Mouse (Mus musculus): ENCODE measurements around the gene Tmem179. TPM values are rescaled to one million over a fixed set of nuclear protein-coding genes. Genes with fewer than 3 reads are reported as not detected.
A peak's percentile ranks its signal among the peaks of the same experiment; 100 is the strongest.

Gene Tmem179
- total RNA-seq, 2 experiments from 2014 or later: not detected

GRCm38 (mm10) chr12:112539466-112539965 lies 23.0 kb upstream of the Tmem179 start:
- ATAC-seq (replicated peaks; ENCODE audit: low FRiP score, poor library complexity, severe bottlenecking): no peak

- ATAC-seq (replicated peaks; ENCODE audit: low FRiP score, poor library complexity, severe bottlenecking): no peak
These were observed 21.8 kb upstream of the Tmem179 start for GRCm38 (mm10) chr12:112538356-112538755.

DNA sequence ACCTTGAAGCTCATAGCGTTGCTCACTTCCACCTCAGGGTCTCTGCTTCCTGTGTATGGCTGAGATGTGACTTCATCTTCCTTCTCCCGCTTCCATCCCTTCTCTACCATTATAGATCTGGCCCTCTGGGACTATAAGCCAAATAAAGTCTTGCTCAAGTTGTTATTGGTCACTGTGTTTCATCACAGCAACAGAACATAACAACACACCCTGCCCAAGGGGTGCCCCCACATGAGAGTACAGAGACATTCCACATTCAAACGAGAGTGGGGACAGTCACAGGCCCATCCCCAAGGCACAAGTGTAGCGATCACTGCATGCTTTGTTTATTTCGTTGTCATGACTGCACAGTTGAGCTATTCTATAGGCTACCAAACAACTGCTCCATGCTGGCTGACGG lies 20.7 kb upstream of the Tmem179 start:
- no peak for ATAC-seq (replicated peaks; ENCODE audit: low FRiP score, poor library complexity, severe bottlenecking)

DNA sequence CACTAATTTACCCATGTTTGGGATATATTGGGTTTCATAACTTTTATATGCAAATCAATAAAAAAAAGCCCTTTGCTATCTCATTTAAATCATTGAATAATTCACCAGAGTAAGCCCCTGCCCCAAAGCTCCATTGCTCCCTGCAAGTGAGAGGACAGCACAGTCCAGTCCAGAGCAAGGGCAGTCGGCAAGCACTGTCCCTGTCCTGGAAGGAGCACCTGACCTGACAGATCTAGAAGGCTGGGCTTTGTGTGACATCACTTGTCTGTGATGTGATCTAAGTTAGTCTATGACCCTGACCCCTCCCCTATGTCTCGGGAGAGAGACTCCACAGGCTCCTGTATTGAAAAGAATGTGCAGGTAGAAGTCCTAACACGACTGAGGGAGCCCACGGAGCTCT lies 17.2 kb upstream of the Tmem179 start:
- ATAC-seq (replicated peaks; ENCODE audit: low FRiP score, poor library complexity, severe bottlenecking): no peak

- ATAC-seq (replicated peaks; ENCODE audit: low FRiP score, poor library complexity, severe bottlenecking): no peak
These were observed 1.6 kb upstream of the Tmem179 start for GRCm38 (mm10) chr12:112518105-112518504.

DNA sequence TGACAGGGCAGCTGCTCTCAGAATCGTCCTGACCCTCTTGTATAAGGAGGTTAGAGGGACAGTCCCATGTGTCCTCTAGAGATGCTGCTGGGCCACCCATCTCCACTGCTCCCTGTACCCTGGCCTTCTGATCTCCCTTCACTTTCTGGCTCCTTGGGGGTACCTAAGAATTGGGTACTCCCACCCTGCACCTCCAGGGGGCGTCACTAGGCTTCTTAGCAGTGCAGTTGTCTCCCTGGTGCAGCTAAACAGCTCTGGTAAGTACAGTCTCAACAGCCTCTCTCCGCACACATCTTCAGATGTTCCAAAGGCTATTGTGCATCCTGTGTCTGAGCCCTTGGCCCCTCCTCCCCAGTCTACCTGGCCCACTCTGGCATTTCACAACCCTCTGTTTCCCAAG lies 1.6 kb downstream of the Tmem179 start:
- ATAC-seq (replicated peaks; ENCODE audit: low FRiP score, poor library complexity, severe bottlenecking): no peak

GRCm38 (mm10) chr12:112510733-112511372 lies 5.7 kb downstream of the Tmem179 start:
- no peak for ATAC-seq (replicated peaks; ENCODE audit: low FRiP score, poor library complexity, severe bottlenecking)

- no peak for ATAC-seq (replicated peaks; ENCODE audit: low FRiP score, poor library complexity, severe bottlenecking)
These were observed 6.2 kb downstream of the Tmem179 start for GRCm38 (mm10) chr12:112510365-112510732.

DNA sequence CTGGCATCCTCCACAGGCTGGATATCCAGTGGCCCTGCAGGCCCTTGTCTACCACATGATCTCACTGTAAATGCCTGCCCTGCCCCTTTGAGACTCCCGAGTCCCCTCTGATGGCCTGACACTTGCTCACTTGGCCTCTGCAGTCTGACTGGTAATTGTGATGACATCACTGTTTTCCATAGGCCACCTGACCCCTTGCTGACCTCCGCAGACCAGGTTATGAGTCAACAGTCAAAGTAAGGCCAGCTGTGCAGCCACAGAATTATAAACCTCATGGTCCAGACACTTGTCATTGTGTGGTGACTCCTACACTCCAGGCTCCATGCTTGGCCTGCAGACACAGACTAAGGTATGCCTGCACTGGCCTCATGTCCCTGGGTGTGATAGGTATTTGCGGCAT lies 8.6 kb downstream of the Tmem179 start:
- no peak for ATAC-seq (replicated peaks; ENCODE audit: low FRiP score, poor library complexity, severe bottlenecking)

DNA sequence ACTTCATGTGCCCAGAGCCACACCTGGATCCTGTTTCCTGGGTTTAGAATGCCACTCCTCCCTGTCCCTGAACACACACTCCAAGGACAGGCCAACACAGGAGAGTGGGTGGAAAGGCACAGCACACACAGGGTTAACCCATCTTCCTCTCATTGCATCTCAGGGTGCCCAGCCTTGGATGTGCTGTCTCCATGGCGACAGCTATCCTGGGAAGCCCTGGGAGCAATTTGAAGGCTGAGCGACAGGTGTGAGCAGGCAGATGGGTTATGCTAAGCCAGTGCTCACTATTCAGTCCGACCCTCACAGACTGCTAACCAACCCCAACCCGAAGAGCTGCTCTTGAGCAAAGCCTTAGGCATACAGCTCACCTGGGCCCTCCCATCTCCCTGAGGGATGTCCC lies 9.3 kb downstream of the Tmem179 start:
- no peak for ATAC-seq (replicated peaks; ENCODE audit: low FRiP score, poor library complexity, severe bottlenecking)

GRCm38 (mm10) chr12:112506267-112506666 lies 10.3 kb downstream of the Tmem179 start:
- ATAC-seq (replicated peaks; ENCODE audit: low FRiP score, poor library complexity, severe bottlenecking): no peak

- no peak for ATAC-seq (replicated peaks; ENCODE audit: low FRiP score, poor library complexity, severe bottlenecking)
These were observed 13.4 kb downstream of the Tmem179 start for GRCm38 (mm10) chr12:112503003-112503771.

DNA sequence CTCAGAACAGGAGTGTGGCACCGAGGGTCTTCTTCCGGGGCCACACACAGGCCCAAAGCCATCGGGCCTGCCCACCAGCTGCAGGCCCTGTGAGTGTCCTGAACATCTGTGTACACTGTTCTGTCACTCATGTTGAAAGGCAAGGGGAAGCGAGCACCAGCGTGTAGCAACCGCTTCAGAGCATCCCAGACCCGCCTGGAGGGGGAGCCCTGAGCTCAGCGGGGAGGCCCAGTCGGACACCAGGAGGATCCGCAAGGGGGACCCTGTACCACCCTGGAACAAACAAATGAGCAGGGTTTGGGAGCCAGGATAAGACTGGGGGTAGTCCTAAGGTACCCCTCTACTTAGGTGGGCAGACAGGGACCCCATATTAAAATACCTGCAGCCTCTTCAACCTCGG lies 17.9 kb downstream of the Tmem179 start:
- ATAC-seq (replicated peaks; ENCODE audit: low FRiP score, poor library complexity, severe bottlenecking): no peak

DNA sequence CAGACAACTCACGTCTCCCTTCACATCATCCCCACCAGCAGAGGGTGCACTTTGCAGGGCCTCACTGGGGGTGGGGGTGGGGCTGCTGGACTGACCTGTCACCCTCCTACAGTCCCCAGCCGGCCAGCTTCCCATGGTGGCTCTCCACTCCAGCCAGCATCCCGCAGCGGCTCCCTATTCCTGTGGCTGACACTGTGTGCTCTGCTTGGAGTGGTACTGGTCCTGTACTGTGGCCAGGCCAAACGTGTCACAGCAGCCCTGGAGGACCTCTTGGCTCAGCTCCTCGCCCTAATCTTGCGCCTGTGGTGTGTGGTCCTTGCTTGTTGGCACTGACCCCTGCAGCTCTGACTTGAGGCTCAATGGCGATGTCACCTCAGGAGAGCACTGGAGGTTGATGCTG lies 18.8 kb downstream of the Tmem179 start:
- ATAC-seq (replicated peaks; ENCODE audit: low FRiP score, poor library complexity, severe bottlenecking): no peak

DNA sequence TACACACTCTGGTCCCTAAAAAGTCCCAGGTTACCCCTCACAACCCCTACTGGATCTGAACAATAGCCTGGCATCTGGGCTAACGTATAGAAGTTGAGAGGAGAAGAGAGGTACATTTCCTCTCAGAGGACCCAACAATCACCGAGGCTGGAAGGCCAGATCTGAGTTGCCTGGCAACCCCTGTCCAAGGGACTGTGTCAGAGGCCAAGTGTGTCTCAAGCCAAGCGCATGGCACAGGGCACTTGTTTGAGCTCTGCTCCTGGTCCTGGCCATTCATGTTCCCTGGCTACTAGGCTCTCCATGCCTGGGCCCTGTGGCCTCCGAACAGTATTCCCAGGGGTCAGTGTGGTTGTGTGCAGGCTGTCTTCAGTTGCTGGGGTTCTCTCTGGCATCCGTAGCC lies 20.4 kb downstream of the Tmem179 start:
- ATAC-seq (replicated peaks; ENCODE audit: low FRiP score, poor library complexity, severe bottlenecking): no peak

DNA sequence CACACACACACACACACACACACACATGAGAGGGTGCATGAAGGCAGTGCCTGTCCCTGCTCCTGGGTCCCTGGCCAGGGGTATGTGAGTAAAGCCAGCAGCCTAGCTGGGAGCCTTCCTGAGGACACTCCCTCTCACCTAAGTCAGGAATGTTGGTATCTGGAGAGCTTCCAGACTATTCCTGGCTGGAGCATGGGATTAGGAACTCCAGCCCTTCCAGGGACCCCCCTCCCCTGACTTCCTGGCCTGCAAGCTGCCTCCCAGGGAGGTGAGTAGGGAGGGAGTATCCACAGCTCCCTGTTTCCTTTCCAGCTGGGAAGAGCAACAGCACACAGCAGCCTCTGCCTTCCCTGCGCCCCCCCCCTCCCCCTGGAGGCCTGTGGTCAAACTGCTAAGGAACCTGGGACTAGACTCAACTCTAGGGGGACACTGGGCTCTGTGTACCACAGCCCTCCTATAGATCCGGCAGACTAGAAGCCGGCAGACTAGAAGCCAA lies 26.1 kb downstream of the Tmem179 start:
- no peak for ATAC-seq (replicated peaks; ENCODE audit: low FRiP score, poor library complexity, severe bottlenecking)

GRCm38 (mm10) chr12:112489535-112489934 lies 27.0 kb downstream of the Tmem179 start:
- ATAC-seq (replicated peaks; ENCODE audit: low FRiP score, poor library complexity, severe bottlenecking): no peak

DNA sequence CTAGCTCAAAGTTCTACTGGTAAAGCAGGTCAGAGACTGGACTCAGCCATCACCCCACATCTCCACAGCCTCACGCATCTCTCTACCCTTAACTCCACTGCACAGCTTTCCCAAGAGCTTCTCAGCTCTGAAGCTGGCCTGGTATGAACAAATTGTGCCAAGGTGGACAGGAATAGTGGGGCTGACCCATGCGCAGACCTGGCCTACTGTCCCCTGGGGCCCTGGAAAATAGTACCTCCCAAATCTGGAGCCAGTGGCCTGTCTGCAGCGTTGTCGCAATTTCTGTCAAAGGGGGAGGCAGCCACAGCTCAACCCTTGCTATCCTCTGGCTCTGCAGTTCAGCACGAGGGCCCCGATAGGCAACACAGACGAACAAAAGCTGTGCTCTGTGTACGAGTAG lies 27.4 kb downstream of the Tmem179 start, which contains the start of gene A530016L24Rik:
A530016L24Rik (plus strand) TSS at position 315 of the 400 bp plus-strand sequence.
- ATAC-seq (replicated peaks; ENCODE audit: low FRiP score, poor library complexity, severe bottlenecking): no peak

DNA sequence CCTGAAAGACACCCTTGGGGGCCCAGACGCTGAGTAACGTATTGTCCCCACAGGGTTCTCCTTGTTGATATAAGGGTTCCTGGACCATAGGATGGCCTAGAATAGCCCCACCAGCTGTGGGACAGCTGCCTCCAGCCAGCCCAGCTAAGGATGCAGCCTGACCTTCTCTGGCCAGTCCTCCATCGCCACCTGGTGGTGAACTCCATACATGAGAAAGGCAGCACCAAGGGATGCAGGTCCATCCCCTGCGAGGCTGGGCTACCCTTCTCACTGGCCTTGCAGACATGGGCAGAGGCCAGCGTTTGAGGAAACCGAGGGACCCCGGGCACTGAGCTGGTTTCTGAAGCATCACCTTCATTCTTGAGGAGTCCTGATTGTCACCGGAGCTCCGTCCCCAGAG lies 42.8 kb downstream of the Tmem179 start:
- ATAC-seq (replicated peaks; ENCODE audit: low FRiP score, poor library complexity, severe bottlenecking): peak; percentile 61; the same call in 1 of the 2 replicates

- ATAC-seq (replicated peaks; ENCODE audit: low FRiP score, poor library complexity, severe bottlenecking): no peak
These were observed 46.3 kb downstream of the Tmem179 start for GRCm38 (mm10) chr12:112470216-112470615.

- no peak for ATAC-seq (replicated peaks; ENCODE audit: low FRiP score, poor library complexity, severe bottlenecking)
These were observed 47.2 kb downstream of the Tmem179 start for GRCm38 (mm10) chr12:112469393-112469792.
